Mouse (Mus musculus) olfactory bulb, adult 2 months (tissue): ENCODE measurements around the gene Etl4. TPM values are rescaled to one million over a fixed set of nuclear protein-coding genes. Genes with fewer than 3 reads are reported as not detected.

Experiments used
- H3K27ac ChIP-seq: fragments of 200-500 bp; 2 replicates; pipeline ENCODE4 v1.5.1; 2012; ENCODE audit warnings: low read depth, low read length; ENCODE audit not compliant: insufficient read depth
- H3K4me1 ChIP-seq: fragments of 200-500 bp; 2 replicates; pipeline ENCODE4 v1.6.1; 2012; ENCODE audit warnings: low read length; ENCODE audit not compliant: control insufficient read depth, insufficient read depth
- H3K4me3 ChIP-seq: fragments of 200-500 bp; 2 replicates; pipeline ENCODE4 v1.5.1; 2012; ENCODE audit warnings: mild to moderate bottlenecking, low read depth, low read length, moderate library complexity; ENCODE audit not compliant: insufficient read depth
- CTCF ChIP-seq: fragments of 200-500 bp; IDR thresholded peaks from 2 replicates; pipeline ENCODE4 v1.5.1; 2012; ENCODE audit warnings: low read depth, mild to moderate bottlenecking, low read length, moderate library complexity; ENCODE audit not compliant: insufficient read depth
- POLR2A ChIP-seq: fragments of 200-500 bp; IDR thresholded peaks from 2 replicates; pipeline ENCODE4 v1.6.1; 2012; ENCODE audit warnings: mild to moderate bottlenecking, low read depth, low read length, moderate library complexity; ENCODE audit not compliant: insufficient read depth
- WGBS: fragments of 180-500 bp; shearing (Covaris S2); methylation state at CpG from one replicate; pipeline ENCODE4 v1.1.7; 2018; 5-methylcytosine and 5-hydroxymethylcytosine counted together
- polyA plus RNA-seq: library from polyadenylated mRNA; stranded (reverse); fragments of >200 nt; gene quantifications from 2 replicates; pipeline ENCODE4 v1.2.4, GENCODE M21; 2012; ENCODE audit warnings: low replicate concordance; ENCODE audit not compliant: missing spikeins, insufficient read depth, insufficient read length

Gene Etl4
- polyA plus RNA-seq, 1 experiment, result not detected

DNA sequence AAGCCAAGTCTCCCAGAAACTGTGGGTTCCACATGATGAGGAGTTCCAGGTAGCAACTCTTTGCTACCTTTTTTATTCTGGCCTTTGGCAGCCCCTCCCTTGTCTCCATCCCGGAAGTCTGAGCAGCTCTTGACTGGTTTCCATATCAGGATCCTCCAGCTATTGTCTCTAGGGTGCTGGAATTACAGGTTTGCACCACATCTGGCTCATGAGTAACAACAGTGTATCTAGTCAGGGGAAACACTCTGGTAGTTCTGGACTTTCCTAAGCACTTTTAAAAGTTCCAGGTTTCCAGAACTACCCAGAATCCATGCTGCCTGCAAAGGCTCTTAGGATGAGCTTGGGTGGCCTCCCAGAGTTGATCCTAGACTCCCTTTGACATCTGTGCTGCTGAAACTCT, 640.4 kb downstream of the Etl4 start:
- TF ChIP-seq POLR2A (no peak), CTCF (no peak)
- Histone ChIP-seq H3K4me1 (peaks cover 3% of the 10 kb centered on the region), H3K27ac (no peak overlapping the region), H3K4me3 (no peak overlapping the region)
- 67% methylated on average over 1 of the region's 1 CpGs for WGBS

DNA sequence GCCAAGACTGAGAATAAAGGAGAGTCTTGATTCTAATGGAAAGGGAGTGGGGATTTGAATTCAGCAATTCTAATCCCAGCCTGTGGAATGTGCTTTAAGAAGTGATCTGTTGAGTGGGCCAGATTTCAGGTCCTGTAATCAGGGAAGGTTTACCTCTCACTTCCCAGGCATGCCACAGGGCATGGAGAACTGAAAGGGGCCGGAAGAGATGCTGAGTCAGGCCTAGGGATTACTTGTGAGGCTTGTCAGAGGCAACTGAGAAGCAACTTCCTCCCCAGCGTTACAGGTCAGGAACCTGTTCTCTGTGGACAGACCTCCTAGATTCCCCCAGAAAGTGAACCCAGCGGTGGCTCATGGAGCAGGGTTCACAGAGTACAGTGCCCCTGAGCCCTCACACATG, 646.1 kb downstream of the Etl4 start:
- TF ChIP-seq CTCF (no peak), POLR2A (no peak)
- WGBS, result 88% methylated on average over 3 of the region's 3 CpGs
- Histone ChIP-seq H3K4me1 (no peaks in the 10 kb centered on the region), H3K27ac (no peak overlapping the region), H3K4me3 (no peak overlapping the region)

DNA sequence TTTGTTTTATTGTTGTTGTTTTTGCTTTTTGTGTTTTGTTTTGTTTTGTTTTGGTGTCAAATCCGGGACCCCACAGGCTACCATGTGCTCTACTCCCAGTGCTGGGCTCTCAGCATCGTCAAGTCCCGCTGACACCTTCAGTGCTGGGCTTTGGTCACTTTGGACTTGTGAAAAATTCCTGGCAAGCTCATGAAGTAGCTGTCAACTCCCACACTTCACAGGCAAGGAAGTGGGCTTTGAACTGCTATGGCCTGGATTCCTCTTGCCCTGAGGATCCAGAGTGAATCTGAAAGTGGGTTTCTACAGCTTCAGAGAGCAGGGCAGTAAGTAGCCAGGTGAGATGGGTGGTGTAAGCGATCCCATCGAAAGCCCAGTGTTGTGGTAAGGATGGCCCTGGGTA, 649.5 kb downstream of the Etl4 start:
- WGBS, result 91% methylated on average over 5 of the region's 5 CpGs
- no peaks in the 10 kb centered on the region for H3K4me1 ChIP-seq
- no peak overlapping the region for H3K27ac ChIP-seq
- no peak for TF ChIP-seq CTCF
- no peak for TF ChIP-seq POLR2A
- no peak overlapping the region for H3K4me3 ChIP-seq

DNA sequence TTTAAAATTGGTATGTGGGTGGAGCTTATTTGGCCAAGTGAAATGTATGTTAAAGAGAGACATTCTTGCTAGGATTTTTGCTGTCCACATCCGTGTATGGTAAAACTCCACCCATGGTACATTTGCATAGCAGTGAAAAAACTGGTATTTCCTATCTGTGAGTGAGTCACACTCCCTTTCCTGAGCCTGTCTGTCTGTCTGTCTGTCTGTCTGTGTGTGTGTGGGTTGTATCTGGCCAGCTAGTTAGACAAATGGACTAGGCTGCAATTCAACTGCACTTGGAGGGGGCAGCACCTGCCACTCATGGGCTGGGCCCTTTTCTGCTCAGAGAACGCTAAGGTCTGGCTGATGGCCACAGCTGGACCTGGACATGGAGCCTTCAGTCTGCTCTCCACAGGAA, 650.1 kb downstream of the Etl4 start:
- WGBS, result 56% methylated on average over 2 of the region's 2 CpGs
- H3K4me3 ChIP-seq, result no peak overlapping the region
- H3K4me1 ChIP-seq, result no peaks in the 10 kb centered on the region
- H3K27ac ChIP-seq, result no peak overlapping the region
- no peak for TF ChIP-seq CTCF
- TF ChIP-seq POLR2A, result no peak

DNA sequence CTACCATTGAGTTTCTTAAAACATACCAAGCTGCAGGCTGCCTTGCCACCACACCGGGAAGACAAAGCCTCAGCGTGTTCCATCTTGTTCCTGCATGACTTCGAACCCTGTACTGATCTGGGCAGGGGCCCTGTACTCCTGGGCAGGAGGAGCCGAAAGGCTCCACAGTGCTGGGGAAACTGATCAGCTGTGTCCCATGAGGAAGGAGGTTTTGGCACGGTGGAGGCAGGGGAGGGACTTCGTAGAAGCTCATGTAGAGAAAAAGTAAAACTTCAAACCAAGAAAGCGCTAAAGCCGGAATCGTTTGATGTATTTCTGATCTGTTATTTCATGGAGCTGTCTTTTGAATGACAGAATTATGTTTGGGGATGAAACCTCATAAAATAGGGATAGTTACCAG, 651.0 kb downstream of the Etl4 start:
- H3K4me3 ChIP-seq, result no peak overlapping the region
- H3K4me1 ChIP-seq, result no peaks in the 10 kb centered on the region
- 95% methylated on average over 9 of the region's 9 CpGs for WGBS
- no peak for TF ChIP-seq CTCF
- no peak for TF ChIP-seq POLR2A
- no peak overlapping the region for H3K27ac ChIP-seq

DNA sequence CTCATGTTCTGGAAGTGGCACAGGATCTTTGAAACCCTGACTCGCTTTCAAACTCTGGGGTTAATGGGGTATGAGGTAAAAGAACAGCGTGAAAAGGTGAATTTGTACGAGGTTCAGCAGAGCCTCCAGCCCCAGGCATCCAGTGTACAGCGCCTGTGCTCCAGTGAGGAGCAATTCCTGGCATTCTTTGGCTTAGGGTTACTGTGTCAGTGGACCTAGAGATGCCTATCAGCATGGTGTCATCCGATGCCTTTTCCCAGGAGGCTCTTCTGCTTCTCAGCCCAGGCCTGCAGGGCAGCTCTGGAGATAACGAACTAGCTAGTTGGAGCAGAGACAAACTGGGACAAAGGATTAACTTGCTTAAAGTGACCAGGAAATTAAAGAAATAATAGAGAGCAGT, 653.5 kb downstream of the Etl4 start:
- WGBS, result 87% methylated on average over 6 of the region's 6 CpGs
- TF ChIP-seq CTCF (no peak), POLR2A (no peak)
- no peak overlapping the region for H3K4me3 ChIP-seq
- H3K27ac ChIP-seq, result no peak overlapping the region
- no peaks in the 10 kb centered on the region for H3K4me1 ChIP-seq

DNA sequence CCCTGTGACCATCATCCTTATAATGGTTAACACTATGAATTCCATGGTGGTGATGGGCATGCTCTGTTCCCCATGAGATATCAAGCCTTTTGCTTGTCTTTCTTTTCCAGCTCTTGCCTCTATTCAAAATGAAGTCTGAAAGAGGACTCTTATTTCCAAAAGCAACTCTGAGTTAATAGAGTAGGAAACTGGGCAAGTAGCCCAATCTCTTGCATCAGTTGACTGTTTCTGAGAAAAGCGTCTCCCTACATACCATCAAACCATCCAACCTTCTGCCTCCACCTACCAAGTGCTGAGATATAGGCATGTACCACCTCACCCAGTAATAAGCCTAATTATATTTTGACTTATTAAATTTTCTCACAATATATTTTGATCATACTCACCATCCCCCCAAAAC, 658.9 kb downstream of the Etl4 start:
- no peaks in the 10 kb centered on the region for H3K4me1 ChIP-seq
- no peak overlapping the region for H3K27ac ChIP-seq
- no peak overlapping the region for H3K4me3 ChIP-seq
- no peak for TF ChIP-seq POLR2A
- no peak for TF ChIP-seq CTCF
- WGBS, result 65% methylated on average over 1 of the region's 1 CpGs

DNA sequence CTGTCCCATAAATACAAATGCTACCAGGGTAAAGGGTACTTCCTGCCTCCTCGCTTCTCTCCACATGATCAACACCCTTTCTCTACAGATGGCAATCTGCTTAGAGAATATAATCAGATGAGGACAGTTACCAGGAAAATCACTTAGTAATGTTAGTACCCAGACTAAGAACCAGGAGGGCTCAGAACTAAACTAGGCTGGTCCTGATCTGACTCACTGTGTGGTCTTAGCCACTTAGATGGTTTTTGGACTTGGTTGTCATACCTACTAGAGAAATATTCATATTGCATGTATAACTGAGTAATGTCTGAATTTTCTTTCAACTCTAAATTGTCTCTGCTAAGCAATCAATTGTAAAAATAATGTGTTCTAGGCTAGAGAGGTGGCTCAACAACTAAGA, 662.4 kb downstream of the Etl4 start:
- TF ChIP-seq CTCF, result no peak
- no peak for TF ChIP-seq POLR2A
- no peak overlapping the region for H3K27ac ChIP-seq
- 95% methylated on average over 1 of the region's 1 CpGs for WGBS
- no peaks in the 10 kb centered on the region for H3K4me1 ChIP-seq
- H3K4me3 ChIP-seq, result no peak overlapping the region

DNA sequence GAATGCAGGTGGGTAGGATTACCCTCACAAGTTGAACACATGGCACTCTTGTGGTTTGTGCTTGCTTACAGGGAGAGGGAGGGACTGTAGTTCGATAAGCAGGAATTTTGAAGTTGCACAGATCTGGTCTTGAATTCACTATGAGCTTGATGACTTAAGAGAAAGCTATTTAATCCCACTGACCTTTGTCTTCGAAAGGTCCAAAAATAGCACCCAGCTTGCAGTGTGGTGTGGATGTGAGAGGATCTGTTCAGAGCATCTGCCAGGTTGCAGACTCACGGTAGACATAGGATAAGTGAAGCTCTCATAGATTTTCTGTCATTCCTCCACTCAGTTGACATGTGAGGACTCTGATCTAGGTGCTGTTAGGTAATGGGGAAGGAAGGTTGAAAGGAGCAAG, 670.8 kb downstream of the Etl4 start:
- TF ChIP-seq CTCF, result no peak
- TF ChIP-seq POLR2A, result no peak
- H3K4me1 ChIP-seq, result no peaks in the 10 kb centered on the region
- no peak overlapping the region for H3K4me3 ChIP-seq
- H3K27ac ChIP-seq, result no peak overlapping the region
- 75% methylated on average over 3 of the region's 3 CpGs for WGBS

DNA sequence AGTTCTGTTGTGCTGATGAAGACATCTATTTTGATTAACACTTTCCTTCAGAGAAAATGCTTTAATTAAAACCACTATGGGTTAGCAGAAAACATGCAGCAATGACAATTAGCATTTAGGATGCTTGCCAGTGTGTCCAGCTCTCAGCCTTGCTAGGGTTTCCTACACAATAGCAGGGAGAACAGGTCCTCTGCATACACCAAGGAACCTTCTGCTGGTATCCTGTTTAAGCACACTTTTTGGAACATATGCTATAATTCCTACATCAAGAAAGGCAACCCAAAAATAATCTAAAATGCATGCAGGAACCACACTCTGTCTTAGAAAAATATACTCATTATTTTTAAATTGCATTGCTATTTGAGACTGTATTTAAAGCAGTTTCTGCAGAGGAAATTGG, 673.5 kb downstream of the Etl4 start:
- Histone ChIP-seq H3K27ac (no peak overlapping the region), H3K4me1 (no peaks in the 10 kb centered on the region), H3K4me3 (no peak overlapping the region)
- no peak for TF ChIP-seq POLR2A
- no peak for TF ChIP-seq CTCF
